Mouse (Mus musculus) neutrophil, adult 5-6 weeks (primary cell): ENCODE measurements around the gene Zmym5. TPM values are rescaled to one million over a fixed set of nuclear protein-coding genes. Genes with fewer than 3 reads are reported as not detected.
A peak's percentile ranks its signal among the peaks of the same experiment; 100 is the strongest.
"Not testable (repeated sequence)": the region's sequence is repeated elsewhere in the genome, so short reads cannot be mapped to it uniquely, and the experiment has no call there.

Experiments used
- ATAC-seq: fragments of 151-379, 151-347 bp; 2 replicates; pipeline ENCODE4 v1.8.0; 2017; ENCODE audit warnings: mild to moderate bottlenecking, moderate TSS enrichment; ENCODE audit not compliant: insufficient number of reproducible peaks, poor library complexity, low FRiP score, severe bottlenecking; ENCODE audit errors: extremely low read depth
- total RNA-seq: library from RNA; stranded (forward); fragments of 200-1000 nt; gene quantifications from 2 replicates; pipeline ENCODE4 v1.2.3, GENCODE M21; 2017

The Zmym5 gene
- total RNA-seq, 1 experiment from 2014 or later: 63.9 TPM

- peak; percentile 90 for ATAC-seq
Observed at GRCm38 (mm10) chr14:56778200-56778932, 33.1 kb downstream of the Zmym5 start, which contains the start of gene Pspc1. Gene Pspc1, minus strand, starts transcription at chr14:56778316.

GRCm38 (mm10) chr14:56777360-56778136 is 34.0 kb downstream of the Zmym5 start:
- ATAC-seq: peak; percentile 18

- ATAC-seq: no peak
Observed at GRCm38 (mm10) chr14:56776571-56777238, 34.8 kb downstream of the Zmym5 start.

- ATAC-seq: no peak
Observed at GRCm38 (mm10) chr14:56775416-56775815, 36.1 kb downstream of the Zmym5 start.

GRCm38 (mm10) chr14:56766438-56766837 is 45.1 kb downstream of the Zmym5 start:
- ATAC-seq: not testable (repeated sequence)

- ATAC-seq: not testable (repeated sequence)
Observed at GRCm38 (mm10) chr14:56765117-56765516, 46.4 kb downstream of the Zmym5 start.

GRCm38 (mm10) chr14:56751282-56751681 is 60.2 kb downstream of the Zmym5 start:
- ATAC-seq: no peak

Other genes starting within 250 kb of the Zmym5 start
- 17.8 and 21.5 TPM in 2 replicates for gene Cenpj, start 236.3 kb downstream of the Zmym5 start, total RNA-seq
- gene Parp4, start 236.1 kb downstream of the Zmym5 start, total RNA-seq: 25.7 and 26.6 TPM in 2 replicates
- 45.3 and 54.4 TPM in 2 replicates for gene Mphosph8, start 143.5 kb downstream of the Zmym5 start, total RNA-seq
- 123 and 131 TPM in 2 replicates for gene Pspc1, start 33.4 kb downstream of the Zmym5 start, total RNA-seq
- 94.5 and 110 TPM in 2 replicates for gene Zmym2, start 74.9 kb upstream of the Zmym5 start, total RNA-seq
- not detected in 2 replicates for gene Gja3, start 246.4 kb upstream of the Zmym5 start, total RNA-seq